Mouse (Mus musculus) erythroid progenitor cell, adult 5-6 weeks (primary cell): ENCODE results near the gene Tnik. TPM values are rescaled to one million over a fixed set of nuclear protein-coding genes. Genes with fewer than 3 reads are reported as not detected.

Experiments used
- ATAC-seq: replicated peaks from 2 replicates; pipeline ENCODE4 v1.8.0; 2016; ENCODE audit warnings: moderate number of reproducible peaks, mild to moderate bottlenecking, moderate TSS enrichment, inconsistent platforms; ENCODE audit not compliant: poor library complexity, low FRiP score, severe bottlenecking
- total RNA-seq, 2 experiments: library from RNA; stranded (forward) in 1 of 2; stranded (reverse) in 1 of 2; fragments of 150-400 nt in 1 of 2; fragments of 186-747, 209-891 nt in 1 of 2; gene quantifications; 2 replicates each; pipeline versions ENCODE4 v1.2.3 to v1.2.4; 2015 to 2017; ENCODE audit warnings: low replicate concordance in 2 of 2

The Tnik gene
- total RNA-seq, 2 experiments from 2014 or later, result 2.5 to 7.1 TPM

GRCm38 (mm10) chr3:28447950-28448349 lies 184.9 kb downstream of the Tnik start:
- no peak for ATAC-seq

- ATAC-seq, result no peak
Observed at GRCm38 (mm10) chr3:28453458-28453857, 190.4 kb downstream of the Tnik start.

- ATAC-seq, result no peak
Observed at GRCm38 (mm10) chr3:28456842-28457241, 193.8 kb downstream of the Tnik start.

- ATAC-seq, result no peak
Observed at GRCm38 (mm10) chr3:28457517-28457916, 194.5 kb downstream of the Tnik start.

- no peak for ATAC-seq
Observed at GRCm38 (mm10) chr3:28466688-28467087, 203.7 kb downstream of the Tnik start.

- no peak for ATAC-seq
Observed at GRCm38 (mm10) chr3:28467148-28467754, 204.2 kb downstream of the Tnik start.

- no peak for ATAC-seq
Observed at GRCm38 (mm10) chr3:28467871-28468285, 204.9 kb downstream of the Tnik start.

- ATAC-seq, result no peak
Observed at GRCm38 (mm10) chr3:28473439-28473838, 210.4 kb downstream of the Tnik start.

- no peak for ATAC-seq
Observed at GRCm38 (mm10) chr3:28477373-28477772, 214.4 kb downstream of the Tnik start.

GRCm38 (mm10) chr3:28485716-28486115 lies 222.7 kb downstream of the Tnik start:
- no peak for ATAC-seq

GRCm38 (mm10) chr3:28487418-28487817 lies 224.4 kb downstream of the Tnik start:
- ATAC-seq, result no peak

GRCm38 (mm10) chr3:28491085-28492041 lies 228.3 kb downstream of the Tnik start:
- ATAC-seq, result no peak

- no peak for ATAC-seq
Observed at GRCm38 (mm10) chr3:28496806-28497502, 233.9 kb downstream of the Tnik start.

- no peak for ATAC-seq
Observed at GRCm38 (mm10) chr3:28497503-28497857, 234.5 kb downstream of the Tnik start.

- no peak for ATAC-seq
Observed at GRCm38 (mm10) chr3:28502697-28503096, 239.7 kb downstream of the Tnik start.

GRCm38 (mm10) chr3:28509337-28509935 lies 246.4 kb downstream of the Tnik start:
- no peak for ATAC-seq

GRCm38 (mm10) chr3:28523004-28523482 lies 260.0 kb downstream of the Tnik start:
- no peak for ATAC-seq

- ATAC-seq, result no peak
Observed at GRCm38 (mm10) chr3:28523541-28524165, 260.6 kb downstream of the Tnik start.

GRCm38 (mm10) chr3:28524562-28524961 lies 261.5 kb downstream of the Tnik start:
- no peak for ATAC-seq

GRCm38 (mm10) chr3:28526671-28527070 lies 263.7 kb downstream of the Tnik start:
- ATAC-seq, result no peak
